Mouse (Mus musculus) embryonic facial prominence, embryonic 14.5 days (tissue): ENCODE measurements at regions not wholly inside any gene's neighbourhood (a gene's known extent, or its start where the extent isn't known, plus 50 kb on each side); places are given as distances from the start of the nearest gene placed in this dataset.

Experiments
- ATAC-seq: fragments of 200-750 bp; cut with Nextera tagmentation; 2 replicates; pipeline ENCODE4 v1.8.0; 2017; ENCODE audit warnings: low read depth, moderate number of reproducible peaks, moderate TSS enrichment
- DNase-seq: peaks from one replicate; pipeline ENCODE4 v3.0.0-alpha.2; 2015; ENCODE audit warnings: low spot score
- H3K27ac ChIP-seq: fragments of 300-500 bp; sonication (generic); replicated peaks from 2 replicates; pipeline ENCODE4 v1.5.1; 2014; ENCODE audit warnings: low read depth, mild to moderate bottlenecking, low read length, moderate library complexity
- H3K27me3 ChIP-seq: fragments of 300-500 bp; sonication (generic); replicated peaks from 2 replicates; pipeline ENCODE4 v1.6.1; 2014; ENCODE audit warnings: low read length; ENCODE audit not compliant: control insufficient read depth, insufficient read depth
- H3K36me3 ChIP-seq: fragments of 300-500 bp; sonication (generic); 2 replicates; pipeline ENCODE4 v1.6.1; 2014; ENCODE audit warnings: low read length, mixed read lengths; ENCODE audit not compliant: control insufficient read depth, insufficient read depth
- H3K4me1 ChIP-seq: fragments of 300-500 bp; sonication (generic); 2 replicates; pipeline ENCODE4 v1.6.1; 2014; ENCODE audit warnings: antibody characterized with exemption, low read length; ENCODE audit not compliant: control insufficient read depth, insufficient read depth
- H3K4me2 ChIP-seq: fragments of 300-500 bp; sonication (generic); 2 replicates; pipeline ENCODE4 v1.6.1; 2014; ENCODE audit warnings: low read depth, mild to moderate bottlenecking, low read length, moderate library complexity, mixed read lengths
- H3K4me3 ChIP-seq: fragments of 300-500 bp; sonication (generic); 2 replicates; pipeline ENCODE4 v1.5.1; 2014; ENCODE audit warnings: low read depth, mild to moderate bottlenecking, low read length
- H3K9ac ChIP-seq: fragments of 300-500 bp; sonication (generic); 2 replicates; pipeline ENCODE4 v1.6.1; 2014; ENCODE audit warnings: low read depth, mild to moderate bottlenecking, low read length, moderate library complexity, mixed read lengths
- H3K9me3 ChIP-seq: fragments of 300-500 bp; sonication (generic); 2 replicates; pipeline ENCODE4 v1.6.1; 2016; ENCODE audit warnings: low read length; ENCODE audit not compliant: control insufficient read depth
- WGBS: fragments of 180-500 bp; shearing (Covaris S2); extraction: QIAGEN DNeasy Blood & Tissue Kit; methylation state at CpG from one replicate; pipeline ENCODE4 v1.1.7; 2014; 5-methylcytosine and 5-hydroxymethylcytosine counted together

DNA sequence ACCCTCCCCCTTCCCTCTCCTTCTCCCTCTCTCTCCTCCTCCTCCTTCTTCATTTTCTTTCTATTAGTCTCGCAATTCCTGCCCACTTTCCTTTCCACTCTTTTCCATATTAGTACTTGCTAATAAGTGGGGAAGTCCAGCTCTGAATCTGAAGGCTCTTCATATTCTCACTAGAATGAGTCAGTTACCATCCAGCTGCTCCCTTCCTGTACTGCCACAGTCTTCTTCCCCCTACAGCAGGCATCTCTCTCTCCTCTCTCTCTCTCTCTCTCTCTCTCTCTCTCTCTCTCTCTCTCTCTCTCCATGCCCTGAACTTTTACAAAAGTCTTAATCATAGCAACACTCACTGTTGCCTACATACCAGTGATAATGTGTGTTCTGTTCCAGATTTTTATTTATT lies 226.6 kb upstream of the Pter start:
- no peak overlapping the region for H3K4me3 ChIP-seq
- H3K4me2 ChIP-seq, result no peak overlapping the region
- DNase-seq, result no peak
- ATAC-seq, result no peak
- 88% methylated on average over 1 of the region's 1 CpGs for WGBS
- H3K4me1 ChIP-seq, result no peaks in the 10 kb centered on the region
- no peaks in the 10 kb centered on the region for H3K27me3 ChIP-seq
- H3K36me3 ChIP-seq, result no peaks in the 10 kb centered on the region
- H3K9ac ChIP-seq, result no peak overlapping the region
- no peak overlapping the region for H3K27ac ChIP-seq
- H3K9me3 ChIP-seq, result no peaks in the 10 kb centered on the region

GRCm38 (mm10) chr2:12699331-12699730 lies 224.5 kb upstream of the Pter start:
- Histone ChIP-seq H3K9me3 (no peaks in the 10 kb centered on the region), H3K9ac (no peak overlapping the region), H3K36me3 (no peaks in the 10 kb centered on the region), H3K27me3 (no peaks in the 10 kb centered on the region), H3K4me3 (no peak overlapping the region), H3K4me2 (no peak overlapping the region), H3K27ac (no peak overlapping the region), H3K4me1 (no peaks in the 10 kb centered on the region)
- ATAC-seq (no peak), DNase-seq (peak; percentile 21)
- 51% methylated on average over 3 of the region's 3 CpGs for WGBS

GRCm38 (mm10) chr2:12707514-12707913 lies 216.3 kb upstream of the Pter start:
- Histone ChIP-seq H3K27ac (no peak overlapping the region), H3K9me3 (no peaks in the 10 kb centered on the region), H3K4me3 (no peak overlapping the region), H3K9ac (no peak overlapping the region), H3K4me2 (no peak overlapping the region), H3K4me1 (no peaks in the 10 kb centered on the region), H3K36me3 (no peaks in the 10 kb centered on the region), H3K27me3 (no peaks in the 10 kb centered on the region)
- DNase-seq, result peak; percentile 24
- ATAC-seq, result no peak
- 53% methylated on average over 3 of the region's 3 CpGs for WGBS

DNA sequence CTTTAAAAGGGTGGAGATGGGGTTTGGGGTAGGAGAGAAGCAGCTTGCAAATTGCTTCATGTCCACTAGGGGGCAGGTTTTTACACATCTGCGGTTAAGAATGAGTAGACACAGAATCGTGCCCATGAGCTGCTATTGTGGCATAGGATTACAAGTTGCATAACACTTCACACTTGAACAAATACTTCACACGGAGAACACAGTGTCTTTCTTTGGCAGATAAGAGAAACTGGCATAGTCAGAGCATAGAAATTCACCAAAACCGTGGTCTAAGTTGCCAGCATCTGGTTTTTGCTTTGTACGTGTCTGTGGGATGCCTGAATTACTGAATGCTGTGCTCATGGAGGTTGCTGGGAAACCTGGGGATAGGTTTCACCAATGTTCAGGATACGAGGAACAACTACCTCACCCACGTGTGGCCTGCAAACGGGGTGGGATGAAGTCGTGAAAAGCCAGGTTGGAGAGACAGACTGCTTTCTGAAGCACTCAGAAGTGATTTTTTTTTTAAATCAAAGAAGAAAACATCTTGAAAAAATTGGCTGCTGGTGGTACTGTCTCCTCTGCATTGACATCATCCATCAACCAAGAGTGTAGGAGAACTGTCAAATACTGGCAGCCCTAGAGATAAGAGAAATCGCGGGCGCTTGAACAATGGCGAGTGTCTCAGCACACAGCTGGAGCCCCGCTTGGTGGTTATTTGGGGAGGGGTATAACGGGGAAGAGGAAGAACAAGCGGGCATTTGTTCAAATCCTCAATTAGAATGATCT lies 214.5 kb upstream of the Pter start:
- Histone ChIP-seq H3K27ac (no peak overlapping the region), H3K4me1 (no peaks in the 10 kb centered on the region), H3K27me3 (no peaks in the 10 kb centered on the region), H3K9me3 (no peaks in the 10 kb centered on the region), H3K4me3 (no peak overlapping the region), H3K9ac (no peak overlapping the region), H3K36me3 (no peaks in the 10 kb centered on the region), H3K4me2 (peak overlapping the region; percentile 13)
- 48% methylated on average over 16 of the region's 16 CpGs for WGBS
- DNase-seq (peak; percentile 81), ATAC-seq (peak; percentile 53; the same call in 1 of the 2 replicates)

DNA sequence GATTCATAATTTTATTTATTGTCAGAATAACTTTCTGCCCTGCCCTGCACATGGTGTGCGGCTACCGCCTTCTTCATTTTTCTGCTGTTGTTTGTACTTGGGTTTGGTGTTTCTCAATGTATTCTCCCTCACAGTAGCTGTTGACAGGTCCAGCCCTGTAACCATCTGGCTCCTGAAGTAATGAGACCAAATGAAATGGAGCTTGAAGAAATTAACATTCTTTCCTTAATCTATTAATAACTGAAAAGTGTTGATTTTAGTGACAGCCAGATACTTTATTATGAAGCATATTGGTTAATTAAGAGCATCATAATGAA lies 214.0 kb upstream of the Pter start:
- no peaks in the 10 kb centered on the region for H3K27me3 ChIP-seq
- H3K9me3 ChIP-seq, result no peaks in the 10 kb centered on the region
- ATAC-seq, result no peak
- WGBS, result 73% methylated on average over 2 of the region's 2 CpGs
- DNase-seq, result peak; percentile 22
- no peak overlapping the region for H3K9ac ChIP-seq
- no peak overlapping the region for H3K27ac ChIP-seq
- no peaks in the 10 kb centered on the region for H3K36me3 ChIP-seq
- H3K4me2 ChIP-seq, result no peak overlapping the region
- H3K4me1 ChIP-seq, result no peaks in the 10 kb centered on the region
- no peak overlapping the region for H3K4me3 ChIP-seq

GRCm38 (mm10) chr2:12716124-12717012 lies 207.5 kb upstream of the Pter start:
- Histone ChIP-seq H3K4me1 (no peaks in the 10 kb centered on the region; the same call in 1 of the 2 replicates), H3K36me3 (no peaks in the 10 kb centered on the region), H3K4me3 (no peak overlapping the region), H3K4me2 (no peak overlapping the region), H3K27me3 (no peaks in the 10 kb centered on the region), H3K9me3 (no peaks in the 10 kb centered on the region), H3K9ac (no peak overlapping the region), H3K27ac (no peak overlapping the region)
- ATAC-seq, result peak; percentile 73
- 49% methylated on average over 3 of the region's 3 CpGs for WGBS
- peak; percentile 63 for DNase-seq

DNA sequence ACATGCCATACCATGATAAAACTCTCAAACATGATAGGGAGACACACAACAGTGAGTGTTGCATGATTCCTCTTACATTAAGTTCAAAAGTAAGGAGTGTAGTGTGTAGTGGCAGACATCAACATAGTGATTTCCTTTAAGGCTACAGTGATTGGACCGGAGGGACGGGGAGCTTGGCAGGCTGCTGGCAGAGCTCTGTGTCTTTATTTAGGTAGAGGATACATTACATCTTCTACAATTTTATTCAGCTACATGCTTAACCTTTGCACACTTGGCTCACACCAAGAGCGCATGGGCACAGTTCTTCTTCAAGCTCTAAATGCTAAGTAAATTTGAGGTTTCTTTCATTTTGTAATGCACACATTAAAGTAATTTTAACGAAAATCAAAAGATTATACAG lies 194.6 kb upstream of the Pter start:
- H3K4me3 ChIP-seq, result no peak overlapping the region
- no peak overlapping the region for H3K9ac ChIP-seq
- H3K9me3 ChIP-seq, result no peaks in the 10 kb centered on the region
- DNase-seq (no peak), ATAC-seq (no peak)
- WGBS, result 61% methylated on average over 4 of the region's 4 CpGs
- no peak overlapping the region for H3K27ac ChIP-seq
- H3K27me3 ChIP-seq, result no peaks in the 10 kb centered on the region
- H3K4me2 ChIP-seq, result no peak overlapping the region
- H3K36me3 ChIP-seq, result no peaks in the 10 kb centered on the region
- H3K4me1 ChIP-seq, result no peaks in the 10 kb centered on the region

DNA sequence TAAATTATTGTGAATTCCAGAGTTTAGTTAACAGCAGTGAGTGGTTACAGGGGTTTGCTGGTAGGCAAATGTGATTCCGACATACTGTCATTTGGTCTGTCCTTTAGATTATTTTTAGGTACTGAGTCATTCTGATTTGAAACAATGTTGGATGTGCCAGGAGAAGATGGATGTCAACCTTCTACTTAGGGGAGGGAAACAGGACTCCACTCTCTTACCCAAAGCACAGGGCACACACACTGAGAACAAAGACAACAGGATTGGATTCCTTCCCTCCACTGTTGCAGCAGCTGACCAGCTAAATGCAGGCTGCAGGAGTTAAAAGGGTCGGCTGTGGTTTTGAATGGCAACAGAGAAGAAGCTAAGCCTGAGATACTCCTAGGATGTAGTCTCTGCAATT lies 186.7 kb upstream of the Pter start:
- 40% methylated on average over 2 of the region's 2 CpGs for WGBS
- DNase-seq, result no peak

More for the DNA sequence above, 186.7 kb upstream of the Pter start:
- H3K36me3 ChIP-seq, result no peaks in the 10 kb centered on the region
- no peaks in the 10 kb centered on the region for H3K27me3 ChIP-seq
- no peaks in the 10 kb centered on the region for H3K9me3 ChIP-seq
- H3K27ac ChIP-seq, result no peak overlapping the region
- H3K9ac ChIP-seq, result no peak overlapping the region
- no peak for ATAC-seq
- H3K4me1 ChIP-seq, result no peaks in the 10 kb centered on the region
- H3K4me2 ChIP-seq, result no peak overlapping the region
- no peak overlapping the region for H3K4me3 ChIP-seq
